Mouse (Mus musculus): Measurements from ENCODE around the gene Bglap. TPM values are rescaled to one million over a fixed set of nuclear protein-coding genes. Genes with fewer than 3 reads are reported as not detected.
"Not testable (repeated sequence)": the region's sequence is repeated elsewhere in the genome, so short reads cannot be mapped to it uniquely, and the experiment has no call there.

Bglap gene
- not detected in 2 replicates for polyA plus RNA-seq (2015; fragmentation: Nextera tagmentation; extraction: Ambion mirVana)

- 72% methylated on average over 5 of the region's 5 CpGs for WGBS
- no peak for ATAC-seq (replicated peaks; ENCODE audit: extremely low read depth, insufficient read depth, low FRiP score)
Observed at GRCm38 (mm10) chr3:88384364-88384763, at the start of gene Bglap. TSS of gene Bglap (minus strand) at chr3:88384464.

GRCm38 (mm10) chr3:88428639-88429038 is 44.4 kb upstream of the Bglap start:
- not testable (repeated sequence) for ATAC-seq (replicated peaks; ENCODE audit: extremely low read depth, insufficient read depth, low FRiP score); H3K4me3 ChIP-seq (ENCODE audit: low read length); H3K27me3 ChIP-seq (ENCODE audit: control insufficient read depth, insufficient read depth, low read length); H3K36me3 ChIP-seq (ENCODE audit: control insufficient read depth, insufficient read depth); H3K4me2 ChIP-seq (ENCODE audit: low read depth, low read length); H3K9me3 ChIP-seq (replicated peaks; ENCODE audit: control insufficient read depth, low read length); H3K9ac ChIP-seq (ENCODE audit: low read length); H3K4me1 ChIP-seq (ENCODE audit: control insufficient read depth, insufficient read depth, low read length); H3K27ac ChIP-seq (ENCODE audit: low read length)
- WGBS: 66% methylated on average over 8 of the region's 8 CpGs

More at GRCm38 (mm10) chr3:88384364-88384763, at the start of gene Bglap:
- H3K4me3 ChIP-seq (ENCODE audit: low read length): no peak within 1 kb of the TSS
- no peak within 1 kb of the TSS for H3K27ac ChIP-seq (ENCODE audit: low read length)
- H3K4me1 ChIP-seq (ENCODE audit: control insufficient read depth, insufficient read depth, low read length): no peaks in the 10 kb centered on the region
- H3K27me3 ChIP-seq (ENCODE audit: control insufficient read depth, insufficient read depth, low read length): no peaks in the 10 kb centered on the region
- H3K36me3 ChIP-seq (ENCODE audit: control insufficient read depth, insufficient read depth): no peaks in the 10 kb centered on the region
- H3K4me2 ChIP-seq (ENCODE audit: low read depth, low read length): no peak within 1 kb of the TSS
- no peak within 1 kb of the TSS for H3K9ac ChIP-seq (ENCODE audit: low read length)
- H3K9me3 ChIP-seq (replicated peaks; ENCODE audit: control insufficient read depth, low read length): no peaks in the 10 kb centered on the region

- Histone ChIP-seq H3K27ac (ENCODE audit: low read length) (no peak overlapping the region), H3K36me3 (ENCODE audit: control insufficient read depth, insufficient read depth) (no peaks in the 10 kb centered on the region), H3K9ac (ENCODE audit: low read length) (no peak overlapping the region), H3K9me3 (replicated peaks; ENCODE audit: control insufficient read depth, low read length) (no peaks in the 10 kb centered on the region), H3K4me2 (ENCODE audit: low read depth, low read length) (no peak overlapping the region), H3K4me3 (ENCODE audit: low read length) (no peak overlapping the region), H3K27me3 (ENCODE audit: control insufficient read depth, insufficient read depth, low read length) (no peaks in the 10 kb centered on the region), H3K4me1 (ENCODE audit: control insufficient read depth, insufficient read depth, low read length) (peaks cover 12% of the 10 kb centered on the region)
- ATAC-seq (replicated peaks; ENCODE audit: extremely low read depth, insufficient read depth, low FRiP score): no peak
- 59% methylated on average over 4 of the region's 4 CpGs for WGBS
Observed at GRCm38 (mm10) chr3:88427342-88427905, 43.2 kb upstream of the Bglap start.

- Histone ChIP-seq H3K9ac (ENCODE audit: low read length) (no peak overlapping the region; the same call in 1 of the 2 replicates), H3K36me3 (ENCODE audit: control insufficient read depth, insufficient read depth) (no peaks in the 10 kb centered on the region), H3K27me3 (ENCODE audit: control insufficient read depth, insufficient read depth, low read length) (no peaks in the 10 kb centered on the region), H3K4me1 (ENCODE audit: control insufficient read depth, insufficient read depth, low read length) (peaks cover 14% of the 10 kb centered on the region), H3K27ac (ENCODE audit: low read length) (no peak overlapping the region), H3K4me3 (ENCODE audit: low read length) (peak overlapping the region; percentile 77; the same call in 1 of the 2 replicates), H3K9me3 (replicated peaks; ENCODE audit: control insufficient read depth, low read length) (no peaks in the 10 kb centered on the region), H3K4me2 (ENCODE audit: low read depth, low read length) (peak overlapping the region; percentile 60)
- ATAC-seq (replicated peaks; ENCODE audit: extremely low read depth, insufficient read depth, low FRiP score): no peak
- WGBS: 82% methylated on average over 10 of the region's 10 CpGs
Observed at GRCm38 (mm10) chr3:88425708-88426420, 41.6 kb upstream of the Bglap start.

GRCm38 (mm10) chr3:88425330-88425689 is 41.0 kb upstream of the Bglap start:
- Histone ChIP-seq H3K4me1 (ENCODE audit: control insufficient read depth, insufficient read depth, low read length) (peaks cover 14% of the 10 kb centered on the region), H3K4me3 (ENCODE audit: low read length) (peak overlapping the region; percentile 77), H3K36me3 (ENCODE audit: control insufficient read depth, insufficient read depth) (peaks cover 5% of the 10 kb centered on the region; the same call in 1 of the 2 replicates), H3K9ac (ENCODE audit: low read length) (peak overlapping the region; percentile 57), H3K9me3 (replicated peaks; ENCODE audit: control insufficient read depth, low read length) (no peaks in the 10 kb centered on the region), H3K27me3 (ENCODE audit: control insufficient read depth, insufficient read depth, low read length) (no peaks in the 10 kb centered on the region), H3K27ac (ENCODE audit: low read length) (no peak overlapping the region; the same call in 1 of the 2 replicates), H3K4me2 (ENCODE audit: low read depth, low read length) (peak overlapping the region; percentile 60)
- 5% methylated on average over 2 of the region's 2 CpGs for WGBS
- ATAC-seq (replicated peaks; ENCODE audit: extremely low read depth, insufficient read depth, low FRiP score): no peak

- Histone ChIP-seq H3K4me3 (ENCODE audit: low read length) (peak within 1 kb of the TSS; percentile 77), H3K27me3 (ENCODE audit: control insufficient read depth, insufficient read depth, low read length) (no peaks in the 10 kb centered on the region), H3K36me3 (ENCODE audit: control insufficient read depth, insufficient read depth) (peaks cover 10% of the 10 kb centered on the region; the same call in 1 of the 2 replicates), H3K9ac (ENCODE audit: low read length) (peak within 1 kb of the TSS; percentile 77), H3K27ac (ENCODE audit: low read length) (no peak within 1 kb of the TSS; the same call in 1 of the 2 replicates), H3K9me3 (replicated peaks; ENCODE audit: control insufficient read depth, low read length) (no peaks in the 10 kb centered on the region), H3K4me1 (ENCODE audit: control insufficient read depth, insufficient read depth, low read length) (peaks cover 14% of the 10 kb centered on the region), H3K4me2 (ENCODE audit: low read depth, low read length) (peak within 1 kb of the TSS; percentile 92)
- WGBS: under 1% methylated on average over 35 of the region's 35 CpGs
- ATAC-seq (replicated peaks; ENCODE audit: extremely low read depth, insufficient read depth, low FRiP score): peak; percentile 99
Observed at GRCm38 (mm10) chr3:88424605-88425329, 40.5 kb upstream of the Bglap start, which contains the start of gene Slc25a44. TSS of gene Slc25a44 (minus strand) at chr3:88425139.

GRCm38 (mm10) chr3:88422020-88422720 is 37.9 kb upstream of the Bglap start:
- peaks cover 15% of the 10 kb centered on the region for H3K36me3 ChIP-seq (ENCODE audit: control insufficient read depth, insufficient read depth)
- H3K27ac ChIP-seq (ENCODE audit: low read length): no peak overlapping the region
- no peaks in the 10 kb centered on the region for H3K27me3 ChIP-seq (ENCODE audit: control insufficient read depth, insufficient read depth, low read length)
- no peaks in the 10 kb centered on the region for H3K9me3 ChIP-seq (replicated peaks; ENCODE audit: control insufficient read depth, low read length)
- ATAC-seq (replicated peaks; ENCODE audit: extremely low read depth, insufficient read depth, low FRiP score): no peak
- no peak overlapping the region for H3K4me2 ChIP-seq (ENCODE audit: low read depth, low read length)
- WGBS: 40% methylated on average over 9 of the region's 9 CpGs
- no peak overlapping the region for H3K4me3 ChIP-seq (ENCODE audit: low read length)
- H3K9ac ChIP-seq (ENCODE audit: low read length): no peak overlapping the region
- H3K4me1 ChIP-seq (ENCODE audit: control insufficient read depth, insufficient read depth, low read length): peaks cover 14% of the 10 kb centered on the region

GRCm38 (mm10) chr3:88420771-88421170 is 36.5 kb upstream of the Bglap start:
- H3K27ac ChIP-seq (ENCODE audit: low read length): no peak overlapping the region
- peaks cover 14% of the 10 kb centered on the region for H3K4me1 ChIP-seq (ENCODE audit: control insufficient read depth, insufficient read depth, low read length)
- WGBS: 94% methylated on average over 19 of the region's 19 CpGs
- H3K9ac ChIP-seq (ENCODE audit: low read length): no peak overlapping the region
- no peaks in the 10 kb centered on the region for H3K27me3 ChIP-seq (ENCODE audit: control insufficient read depth, insufficient read depth, low read length)
- no peak overlapping the region for H3K4me3 ChIP-seq (ENCODE audit: low read length)
- no peaks in the 10 kb centered on the region for H3K9me3 ChIP-seq (replicated peaks; ENCODE audit: control insufficient read depth, low read length)
- ATAC-seq (replicated peaks; ENCODE audit: extremely low read depth, insufficient read depth, low FRiP score): no peak
- H3K36me3 ChIP-seq (ENCODE audit: control insufficient read depth, insufficient read depth): peaks cover 23% of the 10 kb centered on the region
- H3K4me2 ChIP-seq (ENCODE audit: low read depth, low read length): no peak overlapping the region

Data from heart, embryonic 16.5 days (tissue).